ENCODE assay signal across 9 mouse cellular contexts in genomic region chr10:93548991-93549390, GRCm38 (mm10). TPM values are rescaled to one million over a fixed set of nuclear protein-coding genes. Genes with fewer than 3 reads are reported as not detected.
A peak's percentile ranks its signal among the peaks of the same experiment; 100 is the strongest.
DNase-seq lines count a peak whose midpoint lies in the region; ATAC-seq and TF ChIP-seq lines count a peak whose summit lies in the region.
"Had no signal": no experiment of that assay in that cellular context is flagged by ENCODE, and none has a peak within 500 bp of the region (broad histone marks: within the 10 kb centered on the region; RNA-seq: fewer than 3 reads in every experiment).

No protein-coding gene starts in this region.

- no peak overlapping the region for H3K27ac ChIP-seq in heart, embryonic 12.5 days (ENCODE audit: poor library complexity, severe bottlenecking)
- no peak overlapping the region for H3K27ac ChIP-seq in forebrain, embryonic 16.5 days (ENCODE audit: low read length)
- no peak overlapping the region for H3K27ac ChIP-seq in hindbrain, postnatal 0 days
- no peak overlapping the region for H3K27ac ChIP-seq in midbrain, embryonic 11.5 days (ENCODE audit: low read depth, low read length)
- no peak overlapping the region for H3K27ac ChIP-seq in small intestine, adult 2 months (ENCODE audit: insufficient read depth, low read depth, low read length)
- H3K27ac ChIP-seq: stomach, embryonic 15.5 days had no signal

- H3K4me2 ChIP-seq in heart, embryonic 12.5 days: no peak overlapping the region
- H3K4me2 ChIP-seq in forebrain, embryonic 16.5 days (ENCODE audit: low read length): no peak overlapping the region
- H3K4me2 ChIP-seq in hindbrain, postnatal 0 days (ENCODE audit: low read depth, low read length): no peak overlapping the region
- no peak overlapping the region for H3K4me2 ChIP-seq in midbrain, embryonic 11.5 days
- H3K4me2 ChIP-seq: stomach, embryonic 15.5 days had no signal

- no peaks in the 10 kb centered on the region for H3K27me3 ChIP-seq in heart, embryonic 12.5 days (replicated peaks)
- H3K27me3 ChIP-seq in forebrain, embryonic 16.5 days (replicated peaks; ENCODE audit: control insufficient read depth, insufficient read depth, low read length): no peaks in the 10 kb centered on the region
- H3K27me3 ChIP-seq in hindbrain, postnatal 0 days (ENCODE audit: insufficient read depth, low read length): no peaks in the 10 kb centered on the region
- H3K27me3 ChIP-seq in midbrain, embryonic 11.5 days (ENCODE audit: control insufficient read depth, insufficient read depth, low read length): no peaks in the 10 kb centered on the region
- H3K27me3 ChIP-seq in small intestine, adult 2 months (ENCODE audit: control insufficient read depth, insufficient read depth, low read length): no peaks in the 10 kb centered on the region
- H3K27me3 ChIP-seq: stomach, embryonic 15.5 days had no signal

- H3K4me3 ChIP-seq in heart, embryonic 12.5 days: no peak overlapping the region
- H3K4me3 ChIP-seq in forebrain, embryonic 16.5 days (replicated peaks; ENCODE audit: low read length): no peak overlapping the region
- H3K4me3 ChIP-seq in hindbrain, postnatal 0 days (ENCODE audit: low read length): no peak overlapping the region
- H3K4me3 ChIP-seq in midbrain, embryonic 11.5 days (ENCODE audit: low read depth, low read length): no peak overlapping the region
- no peak overlapping the region for H3K4me3 ChIP-seq in small intestine, adult 2 months (ENCODE audit: low read depth, low read length)
- H3K4me3 ChIP-seq: stomach, embryonic 15.5 days had no signal

- peak; percentile 60 to 87 for DNase-seq in heart, adult 18-20 months
- peak; percentile 83 to 84 for DNase-seq in cerebellum, adult 18-20 months
- DNase-seq in hindbrain, postnatal 0 days (ENCODE audit: low spot score): peak; percentile 86
- DNase-seq in left cerebral cortex, adult 18-20 months (ENCODE audit: low spot score in 2 of 2): peak; percentile 76 to 83
- peak; percentile 98 for DNase-seq in midbrain, embryonic 11.5 days (ENCODE audit: low spot score, missing footprints)

- ATAC-seq in heart, embryonic 12.5 days (ENCODE audit: insufficient number of reproducible peaks, low FRiP score): no peak
- ATAC-seq in forebrain, embryonic 16.5 days: peak; percentile 70; the same call in 1 of the 2 replicates
- peak; percentile 84 for ATAC-seq in hindbrain, postnatal 0 days
- ATAC-seq in midbrain, embryonic 11.5 days (ENCODE audit: low FRiP score): peak; percentile 65

- no peaks in the 10 kb centered on the region; the same call in 1 of the 2 replicates for H3K4me1 ChIP-seq in heart, embryonic 12.5 days (replicated peaks)
- H3K4me1 ChIP-seq in forebrain, embryonic 16.5 days (replicated peaks; ENCODE audit: control insufficient read depth, insufficient read depth, low read length): no peaks in the 10 kb centered on the region
- no peaks in the 10 kb centered on the region for H3K4me1 ChIP-seq in hindbrain, postnatal 0 days (ENCODE audit: insufficient read depth, low read length)
- no peaks in the 10 kb centered on the region for H3K4me1 ChIP-seq in midbrain, embryonic 11.5 days (ENCODE audit: control insufficient read depth, insufficient read depth, low read length)
- H3K4me1 ChIP-seq in small intestine, adult 2 months (ENCODE audit: control insufficient read depth, insufficient read depth, insufficient read length, low read length): no peaks in the 10 kb centered on the region
- H3K4me1 ChIP-seq: stomach, embryonic 15.5 days had no signal

- no peak for TF ChIP-seq POLR2A in small intestine, adult 2 months (IDR thresholded peaks at IDR 0.05; ENCODE audit: low read depth, low read length)

- WGBS in heart, embryonic 12.5 days: 10% methylated on average over 7 of the region's 7 CpGs
- WGBS in forebrain, embryonic 16.5 days: 15% methylated on average over 7 of the region's 7 CpGs
- WGBS in hindbrain, postnatal 0 days: 12% methylated on average over 7 of the region's 7 CpGs
- WGBS in midbrain, embryonic 11.5 days: 12% methylated on average over 7 of the region's 7 CpGs
- 9% methylated on average over 7 of the region's 7 CpGs for WGBS in small intestine, adult 2 months

- H3K36me3 ChIP-seq in heart, embryonic 12.5 days: no peaks in the 10 kb centered on the region
- H3K36me3 ChIP-seq in forebrain, embryonic 16.5 days (ENCODE audit: control insufficient read depth, insufficient read depth): no peaks in the 10 kb centered on the region
- no peaks in the 10 kb centered on the region for H3K36me3 ChIP-seq in hindbrain, postnatal 0 days (ENCODE audit: insufficient read depth, low read length)
- no peaks in the 10 kb centered on the region for H3K36me3 ChIP-seq in midbrain, embryonic 11.5 days (ENCODE audit: control insufficient read depth, insufficient read depth, low read length)
- no peaks in the 10 kb centered on the region for H3K36me3 ChIP-seq in small intestine, adult 2 months (ENCODE audit: control insufficient read depth, insufficient read depth, low read length)
- H3K36me3 ChIP-seq: stomach, embryonic 15.5 days had no signal

- TF ChIP-seq CTCF in hindbrain, postnatal 0 days (IDR thresholded peaks at IDR 0.05; ENCODE audit: low read depth): peak; percentile 94
- TF ChIP-seq CTCF in small intestine, adult 2 months (IDR thresholded peaks at IDR 0.05; ENCODE audit: extremely low read depth, insufficient read length, insufficient replicate concordance, low read depth, low read length): peak; percentile 94

- H3K9me3 ChIP-seq in heart, embryonic 12.5 days (replicated peaks): no peaks in the 10 kb centered on the region
- H3K9me3 ChIP-seq in forebrain, embryonic 16.5 days (ENCODE audit: control insufficient read depth, low read length): no peaks in the 10 kb centered on the region
- H3K9me3 ChIP-seq in hindbrain, postnatal 0 days (ENCODE audit: low read length): no peaks in the 10 kb centered on the region
- H3K9me3 ChIP-seq in midbrain, embryonic 11.5 days (ENCODE audit: control insufficient read depth, low read length): no peaks in the 10 kb centered on the region
- H3K9me3 ChIP-seq: stomach, embryonic 15.5 days had no signal

- H3K9ac ChIP-seq in heart, embryonic 12.5 days: no peak overlapping the region
- no peak overlapping the region for H3K9ac ChIP-seq in forebrain, embryonic 16.5 days (replicated peaks; ENCODE audit: low read depth, low read length)
- H3K9ac ChIP-seq in hindbrain, postnatal 0 days (replicated peaks; ENCODE audit: low read length): no peak overlapping the region
- no peak overlapping the region for H3K9ac ChIP-seq in midbrain, embryonic 11.5 days (ENCODE audit: low read length)
- H3K9ac ChIP-seq: stomach, embryonic 15.5 days had no signal

RNA-seq across cellular contexts. Expression of gene Ccdc38, which starts 8.6 kb away (rescaled TPM):
- not detected for total RNA-seq in heart, adult 18-20 months (2021)
- polyA plus RNA-seq in heart, embryonic 12.5 days (2016; fragmentation: Nextera tagmentation; extraction: Ambion mirVana): 0.21 and 0.26 TPM in 2 replicates
- 0.43 and 0.44 TPM in 2 replicates for polyA plus RNA-seq in forebrain, embryonic 16.5 days (2015; fragmentation: Nextera tagmentation; extraction: Ambion mirVana)
- not detected in 2 replicates for total RNA-seq in hindbrain, postnatal 0 days (2014; rRNA removed)
- 0.41 and 0.53 TPM in 2 replicates for polyA plus RNA-seq in hindbrain, postnatal 0 days (2015; fragmentation: Nextera tagmentation; extraction: Ambion mirVana)
- not detected for total RNA-seq in left cerebral cortex, adult 18-20 months (2021)
- 0.44 and 0.47 TPM in 2 replicates for polyA plus RNA-seq in midbrain, embryonic 11.5 days (2014; fragmentation: Nextera tagmentation; extraction: Ambion mirVana)
- polyA plus RNA-seq in small intestine, adult 2 months (2012; rRNA removed): 0.05 TPM in 1 of 2 replicates, not detected in the other

RNA-seq across cellular contexts. Expression of gene Amdhd1, which starts 9.2 kb away (rescaled TPM):
- not detected for total RNA-seq in heart, adult 18-20 months (2021)
- polyA plus RNA-seq in heart, embryonic 12.5 days (2016; fragmentation: Nextera tagmentation; extraction: Ambion mirVana): 0.22 and 0.51 TPM in 2 replicates
- polyA plus RNA-seq in forebrain, embryonic 16.5 days (2015; fragmentation: Nextera tagmentation; extraction: Ambion mirVana): 0.10 and 0.16 TPM in 2 replicates
- total RNA-seq in hindbrain, postnatal 0 days (2014; rRNA removed): 0.16 TPM in 1 of 2 replicates, not detected in the other
- polyA plus RNA-seq in hindbrain, postnatal 0 days (2015; fragmentation: Nextera tagmentation; extraction: Ambion mirVana): 0.15 TPM in 1 of 2 replicates, not detected in the other
- total RNA-seq in left cerebral cortex, adult 18-20 months (2021): under 1 TPM; 0.40 to 0.67 TPM
- 0.11 TPM in 1 of 2 replicates, not detected in the other for polyA plus RNA-seq in midbrain, embryonic 11.5 days (2014; fragmentation: Nextera tagmentation; extraction: Ambion mirVana)
- 0.05 and 0.24 TPM in 2 replicates for polyA plus RNA-seq in small intestine, adult 2 months (2012; rRNA removed)

RNA-seq across cellular contexts. Expression of gene Snrpf, which starts 40.5 kb away (rescaled TPM):
- 10 to 100 TPM in 1 of 2 experiments, 1 to 10 TPM in 1; 9.3 to 10.8 TPM for total RNA-seq in heart, adult 18-20 months (2021)
- 84.8 and 85.4 TPM in 2 replicates for polyA plus RNA-seq in heart, embryonic 12.5 days (2016; fragmentation: Nextera tagmentation; extraction: Ambion mirVana)
- 75.7 and 77.8 TPM in 2 replicates for polyA plus RNA-seq in forebrain, embryonic 16.5 days (2015; fragmentation: Nextera tagmentation; extraction: Ambion mirVana)
- 20.1 and 26.2 TPM in 2 replicates for total RNA-seq in hindbrain, postnatal 0 days (2014; rRNA removed)
- polyA plus RNA-seq in hindbrain, postnatal 0 days (2015; fragmentation: Nextera tagmentation; extraction: Ambion mirVana): 65.2 and 65.8 TPM in 2 replicates
- total RNA-seq in left cerebral cortex, adult 18-20 months (2021): 10 to 100 TPM in 1 of 2 experiments, 1 to 10 TPM in 1; 7.7 to 13.1 TPM
- polyA plus RNA-seq in midbrain, embryonic 11.5 days (2014; fragmentation: Nextera tagmentation; extraction: Ambion mirVana): 145 and 150 TPM in 2 replicates
- 31.3 and 38.6 TPM in 2 replicates for polyA plus RNA-seq in small intestine, adult 2 months (2012; rRNA removed)
